ENCODE assay signal across 12 mouse cellular contexts in genomic region chr5:66710445-66711019, GRCm38 (mm10). TPM values are rescaled to one million over a fixed set of nuclear protein-coding genes. Genes with fewer than 3 reads are reported as not detected.
DNase-seq lines count a peak whose midpoint lies in the region; ATAC-seq and TF ChIP-seq lines count a peak whose summit lies in the region.
"Had no signal": no experiment of that assay in that cellular context is flagged by ENCODE, and none has a peak within 500 bp of the region (broad histone marks: within the 10 kb centered on the region; RNA-seq: fewer than 3 reads in every experiment).

No protein-coding gene starts in this region.

- ATAC-seq in forebrain, embryonic 15.5 days (replicated peaks) = peak; percentile 69
- ATAC-seq in forebrain, embryonic 11.5 days (replicated peaks; ENCODE audit: low FRiP score) = no peak
- ATAC-seq in hindbrain, postnatal 0 days = 0 out of 2 replicates have a peak, but pooled peaks have one; percentile 49
- no peak for ATAC-seq in monocyte, adult 5-6 weeks (replicated peaks; ENCODE audit: insufficient number of reproducible peaks, low FRiP score, low TSS enrichment, poor library complexity, severe bottlenecking)
- ATAC-seq: intestine, embryonic 16.5 days had no signal

- peak; percentile 74 for TF ChIP-seq CTCF in hindbrain, postnatal 0 days (IDR thresholded peaks at IDR 0.05; ENCODE audit: low read depth)

- no peak overlapping the region for H3K4me2 ChIP-seq in forebrain, embryonic 15.5 days (replicated peaks)
- H3K4me2 ChIP-seq in forebrain, embryonic 11.5 days (ENCODE audit: low read depth, low read length, severe bottlenecking) = no peak overlapping the region
- no peak overlapping the region for H3K4me2 ChIP-seq in hindbrain, postnatal 0 days (ENCODE audit: low read depth, low read length)

- no peaks in the 10 kb centered on the region for H3K27me3 ChIP-seq in forebrain, embryonic 15.5 days
- H3K27me3 ChIP-seq in forebrain, embryonic 11.5 days (ENCODE audit: control insufficient read depth, insufficient read depth, low read length) = no peaks in the 10 kb centered on the region
- H3K27me3 ChIP-seq in hindbrain, postnatal 0 days (ENCODE audit: insufficient read depth, low read length) = no peaks in the 10 kb centered on the region

- peaks cover 4% of the 10 kb centered on the region; the same call in 1 of the 2 replicates for H3K4me1 ChIP-seq in forebrain, embryonic 15.5 days
- H3K4me1 ChIP-seq in forebrain, embryonic 11.5 days (replicated peaks; ENCODE audit: control insufficient read depth, insufficient read depth, low read length) = no peaks in the 10 kb centered on the region
- H3K4me1 ChIP-seq in hindbrain, postnatal 0 days (ENCODE audit: insufficient read depth, low read length) = no peaks in the 10 kb centered on the region

- no peak overlapping the region for H3K27ac ChIP-seq in forebrain, embryonic 15.5 days (replicated peaks)
- no peak overlapping the region for H3K27ac ChIP-seq in forebrain, embryonic 11.5 days (ENCODE audit: low read depth, low read length)
- H3K27ac ChIP-seq in hindbrain, postnatal 0 days = no peak overlapping the region

- no peak overlapping the region for H3K9ac ChIP-seq in forebrain, embryonic 15.5 days (replicated peaks)
- no peak overlapping the region for H3K9ac ChIP-seq in forebrain, embryonic 11.5 days (ENCODE audit: low read length)
- no peak overlapping the region for H3K9ac ChIP-seq in hindbrain, postnatal 0 days (replicated peaks; ENCODE audit: low read length)

- H3K36me3 ChIP-seq in forebrain, embryonic 15.5 days = no peaks in the 10 kb centered on the region
- no peaks in the 10 kb centered on the region for H3K36me3 ChIP-seq in forebrain, embryonic 11.5 days (ENCODE audit: control insufficient read depth, insufficient read depth, low read length)
- no peaks in the 10 kb centered on the region for H3K36me3 ChIP-seq in hindbrain, postnatal 0 days (ENCODE audit: insufficient read depth, low read length)

- 8% methylated on average over 4 of the region's 4 CpGs for WGBS in forebrain, embryonic 15.5 days
- 15% methylated on average over 4 of the region's 4 CpGs for WGBS in forebrain, embryonic 11.5 days
- WGBS in hindbrain, postnatal 0 days = 0% methylated on average over 4 of the region's 4 CpGs

- no peak overlapping the region for H3K4me3 ChIP-seq in forebrain, embryonic 15.5 days
- H3K4me3 ChIP-seq in forebrain, embryonic 11.5 days (ENCODE audit: low read depth, low read length) = no peak overlapping the region
- H3K4me3 ChIP-seq in hindbrain, postnatal 0 days (ENCODE audit: low read length) = no peak overlapping the region

- H3K9me3 ChIP-seq in forebrain, embryonic 15.5 days = no peaks in the 10 kb centered on the region
- no peaks in the 10 kb centered on the region for H3K9me3 ChIP-seq in forebrain, embryonic 11.5 days (ENCODE audit: control insufficient read depth, low read length)
- no peaks in the 10 kb centered on the region for H3K9me3 ChIP-seq in hindbrain, postnatal 0 days (ENCODE audit: low read length)

- no peak for DNase-seq in forebrain, embryonic 11.5 days (ENCODE audit: low spot score)
- DNase-seq in layer of hippocampus, adult 11-12 months (ENCODE audit: low spot score) = peak; percentile 23
- DNase-seq in layer of hippocampus, adult 9-11 months = no peak
- DNase-seq in Muller cell, postnatal 12 days (ENCODE audit: inconsistent ontology term) = peak; percentile 55
- peak; percentile 77 for DNase-seq in hindbrain, postnatal 0 days (ENCODE audit: low spot score)
- no peak for DNase-seq in adrenal gland, postnatal 4 days (ENCODE audit: low spot score in 2 of 2)
- DNase-seq: adrenal gland, adult 2 months; gastrocnemius, postnatal 10 days had no signal

RNA-seq across cellular contexts. Expression of gene Uchl1, which starts 34.6 kb away (rescaled TPM):
- 1,253 and 1,277 TPM in 2 replicates for polyA plus RNA-seq in forebrain, embryonic 15.5 days (2015; fragmentation: Nextera tagmentation; extraction: Ambion mirVana)
- polyA plus RNA-seq in forebrain, embryonic 11.5 days (2014; fragmentation: Nextera tagmentation; extraction: Ambion mirVana) = 366 and 368 TPM in 2 replicates
- total RNA-seq in hindbrain, postnatal 0 days (2014; rRNA removed) = 1,561 and 1,591 TPM in 2 replicates
- 1,671 and 1,715 TPM in 2 replicates for polyA plus RNA-seq in hindbrain, postnatal 0 days (2015; fragmentation: Nextera tagmentation; extraction: Ambion mirVana)
- 100 to 1,000 TPM; 219 to 249 TPM for total RNA-seq in adrenal gland, postnatal 4 days (2021)
- total RNA-seq in monocyte, adult 5-6 weeks (2017) = not detected in 3 replicates

RNA-seq across cellular contexts. Expression of gene Limch1, which starts 35.1 kb away (rescaled TPM):
- polyA plus RNA-seq in forebrain, embryonic 15.5 days (2015; fragmentation: Nextera tagmentation; extraction: Ambion mirVana) = 84.3 and 85.1 TPM in 2 replicates
- polyA plus RNA-seq in forebrain, embryonic 11.5 days (2014; fragmentation: Nextera tagmentation; extraction: Ambion mirVana) = 39.2 and 41.7 TPM in 2 replicates
- 70.6 and 72.4 TPM in 2 replicates for total RNA-seq in hindbrain, postnatal 0 days (2014; rRNA removed)
- 50.4 and 54.3 TPM in 2 replicates for polyA plus RNA-seq in hindbrain, postnatal 0 days (2015; fragmentation: Nextera tagmentation; extraction: Ambion mirVana)
- total RNA-seq in adrenal gland, postnatal 4 days (2021) = 100 to 1,000 TPM; 150 to 161 TPM
- not detected in 3 replicates for total RNA-seq in monocyte, adult 5-6 weeks (2017)
- total RNA-seq: common myeloid progenitor, adult 5-6 weeks had no signal

Comparison
In these comparisons a context has a peak if more than half of its experiments do, and no peak if none do; other contexts are left out.
1. ATAC-seq: peak in forebrain, embryonic 15.5 days (single experiment) and hindbrain, postnatal 0 days (single experiment); none in forebrain, embryonic 11.5 days (single experiment) and monocyte, adult 5-6 weeks (single experiment).
2. DNase-seq: peak in layer of hippocampus, adult 11-12 months (single experiment), Muller cell, postnatal 12 days (single experiment) and hindbrain, postnatal 0 days (single experiment); none in forebrain, embryonic 11.5 days (single experiment), layer of hippocampus, adult 9-11 months (single experiment) and adrenal gland, postnatal 4 days (0 of 2).
3. RNA of gene Uchl1, which starts 34.6 kb away (total RNA-seq): 1,561 to 1,591 TPM in hindbrain, postnatal 0 days and 219 to 249 TPM in adrenal gland, postnatal 4 days; not detected in monocyte, adult 5-6 weeks; every median in the first group is over 100 times any median in the second.
4. RNA of gene Limch1, which starts 35.1 kb away (total RNA-seq): 150 to 161 TPM in adrenal gland, postnatal 4 days and 70.6 to 72.4 TPM in hindbrain, postnatal 0 days; not detected in monocyte, adult 5-6 weeks; every median in the first group is over 10 times any median in the second.